Mouse (Mus musculus): Measurements from ENCODE around the gene Syngr1.

- TF ChIP-seq GATA1 (IDR thresholded peaks at IDR 0.05; ENCODE audit: borderline replicate concordance, low read length) = no peak
- no peak for TF ChIP-seq FLI1 (IDR thresholded peaks at IDR 0.05; ENCODE audit: low read length)
These were observed at the start of gene Syngr1, which contains the start of gene Rpl3 for GRCm38 (mm10) chr15:80091121-80091955.

All from megakaryocyte, embryonic 14.5 days (primary cell).